Mouse (Mus musculus): Measurements from ENCODE around the gene Ddr1.
"Not testable (repeated sequence)": the region's sequence is repeated elsewhere in the genome, so short reads cannot be mapped to it uniquely, and the experiment has no call there.

Ddr1 gene

DNA sequence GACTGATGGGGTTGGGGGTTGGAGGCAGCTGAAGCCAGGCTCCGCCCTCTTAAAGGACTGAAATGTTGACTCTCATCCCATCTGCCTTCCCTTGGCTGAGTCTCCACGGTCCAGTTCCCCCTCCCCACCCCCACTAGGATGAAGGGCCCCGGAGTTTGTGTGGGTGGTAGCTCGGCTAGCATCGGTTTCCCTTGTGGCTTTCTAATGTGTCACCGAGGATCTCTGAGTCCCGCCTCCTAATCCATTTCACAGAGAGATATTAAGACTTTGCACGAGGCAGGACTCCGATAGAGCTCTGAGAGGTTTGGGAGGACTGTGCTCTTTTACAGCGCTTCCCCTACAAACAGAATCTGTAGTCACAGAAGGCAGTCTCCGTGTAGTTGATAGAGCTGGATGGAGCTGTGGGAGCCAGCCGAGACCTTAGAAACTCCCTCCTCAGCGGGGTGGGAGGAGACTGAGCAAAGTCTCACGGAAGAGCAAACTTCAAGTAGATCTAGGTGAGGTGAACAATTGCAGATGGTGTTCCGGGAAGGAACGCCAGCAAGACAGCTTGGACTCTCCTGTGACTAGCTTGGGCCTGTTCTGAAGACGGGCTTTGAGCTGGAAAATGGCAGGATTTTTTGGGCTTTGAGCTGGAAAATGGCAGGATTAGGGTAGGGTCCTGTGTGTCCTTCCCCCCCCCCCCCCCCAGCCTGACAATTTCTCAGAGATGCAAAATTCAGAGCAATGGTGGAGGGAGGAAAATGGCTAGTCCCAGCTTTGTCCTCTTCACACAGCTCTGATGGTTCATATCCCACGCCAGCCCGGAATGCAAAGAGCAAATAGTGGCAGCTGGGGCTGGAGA lies at the start of gene Ddr1:
Gene Ddr1, minus strand, starts transcription at position 1 of the 844 bp plus-strand sequence.
- no peak for DNase-seq (ENCODE audit: low spot score in 2 of 2)

DNA sequence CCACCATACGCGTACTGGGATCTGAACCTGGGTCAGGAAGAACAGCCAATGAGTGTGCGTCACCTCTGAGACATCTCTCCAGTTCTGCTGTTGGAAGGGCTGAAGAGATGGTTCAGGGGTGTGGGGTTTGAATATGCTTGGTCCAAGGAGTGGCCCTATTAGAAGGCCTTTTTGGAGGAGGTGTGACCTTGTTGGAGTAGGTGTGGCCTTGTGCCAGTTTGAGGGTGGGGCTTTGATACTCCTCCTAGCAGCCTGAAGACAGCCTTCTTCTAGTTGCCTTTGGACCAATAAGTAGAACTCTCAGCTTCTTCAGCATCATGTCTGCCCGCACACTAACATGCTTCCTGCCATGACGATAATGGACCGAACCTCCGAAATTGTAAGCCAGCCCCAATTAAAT lies 49.2 kb upstream of the Ddr1 start:
- DNase-seq (ENCODE audit: low spot score in 2 of 2), result no peak

- DNase-seq (ENCODE audit: low spot score in 2 of 2), result no peak
These were observed 47.9 kb upstream of the Ddr1 start for GRCm38 (mm10) chr17:35752221-35752811.

- DNase-seq (ENCODE audit: low spot score in 2 of 2), result no peak
These were observed 45.3 kb upstream of the Ddr1 start for GRCm38 (mm10) chr17:35749685-35750084.

GRCm38 (mm10) chr17:35744361-35744760 lies 39.9 kb upstream of the Ddr1 start:
- DNase-seq (ENCODE audit: low spot score in 2 of 2), result no peak

DNA sequence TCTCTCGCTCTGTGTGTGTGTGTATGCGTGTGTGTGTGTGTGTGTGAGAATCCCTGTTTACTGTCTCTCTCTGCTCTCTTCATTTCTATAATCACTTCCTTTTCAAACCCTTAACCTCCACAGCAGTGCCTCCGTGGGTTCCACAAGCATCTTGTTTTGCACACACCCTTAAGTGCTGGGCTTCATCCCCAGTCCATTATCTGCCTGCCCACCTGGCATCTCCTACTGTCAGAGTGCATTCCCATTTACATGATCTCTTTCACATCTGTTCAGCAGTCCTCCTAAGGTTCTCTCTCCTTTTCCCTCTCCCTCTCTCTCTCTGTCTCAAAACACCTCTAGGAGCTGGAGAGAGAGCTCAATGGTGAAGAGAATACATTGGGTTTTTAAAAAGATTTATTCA lies 38.5 kb upstream of the Ddr1 start:
- DNase-seq (ENCODE audit: low spot score in 2 of 2), result no peak

GRCm38 (mm10) chr17:35741589-35742226 lies 37.3 kb upstream of the Ddr1 start:
- no peak for DNase-seq (ENCODE audit: low spot score in 2 of 2)

GRCm38 (mm10) chr17:35740276-35740880 lies 36.0 kb upstream of the Ddr1 start:
- no peak for DNase-seq (ENCODE audit: low spot score in 2 of 2)

DNA sequence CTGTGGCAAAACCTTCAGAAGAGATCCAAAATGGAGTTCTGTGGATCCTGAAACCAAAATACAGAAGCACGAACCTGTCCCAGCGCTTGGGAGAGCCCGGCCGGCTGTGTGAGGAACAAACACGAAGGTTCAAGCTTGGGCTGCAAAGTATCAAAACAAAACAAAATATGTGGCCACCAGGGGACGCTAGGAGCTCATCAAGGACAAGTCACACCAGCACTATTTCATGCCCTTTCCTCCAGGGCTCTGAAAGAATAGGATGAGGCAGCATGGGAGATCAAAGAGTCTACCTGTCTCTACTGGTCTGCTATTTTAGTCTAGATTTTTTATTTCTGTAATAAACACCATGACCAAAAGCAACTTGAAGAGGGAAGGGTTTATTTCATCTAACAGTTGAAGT lies 35.3 kb upstream of the Ddr1 start:
- peak; percentile 89 to 91 for DNase-seq (ENCODE audit: low spot score in 2 of 2)

- DNase-seq (ENCODE audit: low spot score in 2 of 2), result peak; percentile 77 to 82
These were observed 33.3 kb upstream of the Ddr1 start for GRCm38 (mm10) chr17:35737743-35738142.

GRCm38 (mm10) chr17:35736280-35736960 lies 32.0 kb upstream of the Ddr1 start:
- DNase-seq (ENCODE audit: low spot score in 2 of 2), result peak; percentile 68 to 71

DNA sequence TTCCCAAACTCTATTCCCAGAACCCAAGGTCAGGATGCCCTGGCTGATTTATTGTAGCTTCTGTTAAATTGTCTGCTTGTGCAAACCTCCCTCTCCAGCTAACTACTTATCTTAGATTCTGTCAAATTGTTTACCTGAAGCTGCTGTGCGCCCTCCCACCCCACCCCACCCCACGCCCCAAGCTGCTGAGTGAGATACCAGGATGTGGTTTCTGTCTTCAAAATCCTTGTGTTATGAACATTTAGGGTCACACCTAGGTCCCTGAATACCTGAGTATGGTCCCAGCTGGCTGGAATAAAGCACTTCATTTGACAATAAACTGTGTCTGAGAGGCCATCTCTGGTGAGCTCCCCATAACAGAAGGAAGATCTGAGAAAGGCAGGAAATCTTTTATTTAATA lies 30.1 kb upstream of the Ddr1 start:
- no peak for DNase-seq (ENCODE audit: low spot score in 2 of 2)

GRCm38 (mm10) chr17:35733398-35733797 lies 29.0 kb upstream of the Ddr1 start:
- no peak for DNase-seq (ENCODE audit: low spot score in 2 of 2)

- no peak for DNase-seq (ENCODE audit: low spot score in 2 of 2)
These were observed 27.2 kb upstream of the Ddr1 start for GRCm38 (mm10) chr17:35731431-35732145.

DNA sequence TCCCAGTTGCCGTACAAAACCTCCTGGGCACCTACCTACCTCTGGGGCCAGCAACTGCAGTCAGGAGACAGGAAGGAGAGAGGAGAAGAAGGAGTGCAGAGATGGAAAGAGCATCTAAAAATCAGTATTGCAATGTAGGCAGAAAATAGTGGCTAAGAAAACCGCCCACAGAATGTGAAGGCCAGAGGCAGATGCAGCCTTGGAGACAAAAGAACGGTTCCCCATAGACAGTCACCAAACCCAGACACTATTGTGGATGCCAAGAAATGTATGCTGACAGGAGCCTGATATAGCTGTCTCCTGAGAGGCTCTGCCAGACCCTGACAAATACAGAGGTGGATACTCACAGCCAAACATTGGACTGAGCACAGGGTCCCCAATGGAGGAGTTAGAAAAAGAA lies 25.7 kb upstream of the Ddr1 start:
- not testable (repeated sequence) for DNase-seq (ENCODE audit: low spot score in 2 of 2)

DNA sequence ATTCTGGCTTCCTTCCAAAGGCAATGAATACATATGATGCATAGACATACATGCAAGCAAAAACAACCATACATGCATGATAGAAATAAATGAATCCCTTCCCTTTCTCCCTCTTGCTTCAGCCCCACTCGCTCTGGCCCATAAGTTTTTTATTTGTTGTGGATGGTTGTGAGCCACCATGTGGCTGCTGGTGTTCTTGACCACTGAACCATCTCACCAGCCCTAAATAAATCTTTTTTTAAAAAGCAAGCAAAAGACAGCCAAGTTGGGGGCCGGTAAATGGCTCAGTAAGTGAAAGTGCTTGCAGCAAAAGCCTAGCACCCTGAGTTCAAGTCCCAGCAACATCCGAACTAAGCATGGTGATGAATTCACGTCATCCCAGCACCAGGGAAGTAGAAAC lies 24.4 kb upstream of the Ddr1 start:
- DNase-seq (ENCODE audit: low spot score in 2 of 2), result no peak

- no peak for DNase-seq (ENCODE audit: low spot score in 2 of 2)
These were observed 23.2 kb upstream of the Ddr1 start for GRCm38 (mm10) chr17:35727471-35728205.

- DNase-seq (ENCODE audit: low spot score in 2 of 2), result no peak
These were observed 22.6 kb upstream of the Ddr1 start for GRCm38 (mm10) chr17:35727028-35727427.

GRCm38 (mm10) chr17:35725286-35726232 lies 21.1 kb upstream of the Ddr1 start:
- DNase-seq (ENCODE audit: low spot score in 2 of 2), result peak; percentile 93 to 94

Data from urinary bladder, postnatal 36 days (tissue).